Mouse (Mus musculus) heart, embryonic 16.5 days (tissue): ENCODE results near the gene Rin1. TPM values are rescaled to one million over a fixed set of nuclear protein-coding genes. Genes with fewer than 3 reads are reported as not detected.
A peak's percentile ranks its signal among the peaks of the same experiment; 100 is the strongest.

Source experiments
- ATAC-seq: fragments of 200-750 bp; cut with Nextera tagmentation; replicated peaks from 2 replicates; pipeline ENCODE4 v1.8.0; 2017; ENCODE audit warnings: moderate number of reproducible peaks; ENCODE audit not compliant: insufficient read depth, low FRiP score; ENCODE audit errors: extremely low read depth
- H3K27ac ChIP-seq: fragments of 300-500 bp; sonication (generic); 2 replicates; pipeline ENCODE4 v1.5.1; 2014; ENCODE audit warnings: mild to moderate bottlenecking, low read length, control low read depth, moderate library complexity
- H3K27me3 ChIP-seq: fragments of 300-500 bp; sonication (generic); 2 replicates; pipeline ENCODE4 v1.6.1; 2014; ENCODE audit warnings: low read length, mixed read lengths; ENCODE audit not compliant: control insufficient read depth, insufficient read depth
- H3K36me3 ChIP-seq: fragments of 300-500 bp; sonication (generic); 2 replicates; pipeline ENCODE4 v1.6.1; 2014; ENCODE audit not compliant: control insufficient read depth, insufficient read depth
- H3K4me1 ChIP-seq: fragments of 300-500 bp; sonication (generic); 2 replicates; pipeline ENCODE4 v1.6.1; 2014; ENCODE audit warnings: low read length, mixed read lengths; ENCODE audit not compliant: control insufficient read depth, insufficient read depth
- H3K4me2 ChIP-seq: fragments of 300-500 bp; sonication (generic); 2 replicates; pipeline ENCODE4 v1.6.1; 2014; ENCODE audit warnings: low read depth, mild to moderate bottlenecking, control low read depth, low read length
- H3K4me3 ChIP-seq: fragments of 300-500 bp; sonication (generic); 2 replicates; pipeline ENCODE4 v1.5.1; 2014; ENCODE audit warnings: mild to moderate bottlenecking, control low read depth, low read length
- H3K9ac ChIP-seq: fragments of 300-500 bp; sonication (generic); 2 replicates; pipeline ENCODE4 v1.6.1; 2014; ENCODE audit warnings: low read length, control low read depth
- H3K9me3 ChIP-seq: fragments of 300-500 bp; sonication (generic); replicated peaks from 2 replicates; pipeline ENCODE4 v1.6.1; 2016; ENCODE audit warnings: low read length; ENCODE audit not compliant: control insufficient read depth
- WGBS: fragments of 180-500 bp; shearing (Covaris S2); extraction: QIAGEN DNeasy Blood & Tissue Kit; methylation state at CpG from one replicate; pipeline ENCODE4 v1.1.7; 2014; 5-methylcytosine and 5-hydroxymethylcytosine counted together
- polyA plus RNA-seq: library from polyadenylated mRNA; unstranded; fragments of >200 nt; fragmentation: Nextera tagmentation; extraction: Ambion mirVana; gene quantifications from 2 replicates; pipeline ENCODE4 v1.2.1, GENCODE M21; 2015

The Rin1 gene
- polyA plus RNA-seq, 1 experiment from 2014 or later, result 1.8 TPM

DNA sequence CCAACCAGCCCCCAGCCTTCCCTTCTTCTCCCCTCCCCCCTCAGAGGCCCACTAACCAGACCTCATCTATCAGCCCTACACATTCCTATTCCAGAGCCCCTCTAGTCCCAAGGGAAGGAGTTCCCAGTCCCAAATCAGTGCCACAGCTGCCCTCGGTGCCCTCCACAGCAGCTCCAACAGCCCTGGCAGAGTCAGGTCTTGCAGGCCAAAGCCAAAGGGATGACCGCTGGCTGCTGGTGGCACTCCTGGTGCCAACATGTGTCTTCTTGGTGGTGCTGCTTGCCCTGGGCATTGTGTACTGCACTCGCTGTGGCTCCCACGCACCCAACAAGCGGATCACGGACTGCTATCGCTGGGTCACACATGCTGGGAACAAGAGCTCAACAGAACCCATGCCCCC lies 19.7 kb downstream of the Rin1 start:
- H3K4me3 ChIP-seq, result no peak overlapping the region
- ATAC-seq, result no peak
- peak overlapping the region; percentile 95 for H3K4me2 ChIP-seq
- no peak overlapping the region for H3K27ac ChIP-seq
- WGBS, result 77% methylated on average over 7 of the region's 7 CpGs
- H3K9ac ChIP-seq, result no peak overlapping the region
- peaks cover 22% of the 10 kb centered on the region for H3K27me3 ChIP-seq
- H3K36me3 ChIP-seq, result no peaks in the 10 kb centered on the region
- H3K9me3 ChIP-seq, result no peaks in the 10 kb centered on the region
- peaks cover 24% of the 10 kb centered on the region for H3K4me1 ChIP-seq

DNA sequence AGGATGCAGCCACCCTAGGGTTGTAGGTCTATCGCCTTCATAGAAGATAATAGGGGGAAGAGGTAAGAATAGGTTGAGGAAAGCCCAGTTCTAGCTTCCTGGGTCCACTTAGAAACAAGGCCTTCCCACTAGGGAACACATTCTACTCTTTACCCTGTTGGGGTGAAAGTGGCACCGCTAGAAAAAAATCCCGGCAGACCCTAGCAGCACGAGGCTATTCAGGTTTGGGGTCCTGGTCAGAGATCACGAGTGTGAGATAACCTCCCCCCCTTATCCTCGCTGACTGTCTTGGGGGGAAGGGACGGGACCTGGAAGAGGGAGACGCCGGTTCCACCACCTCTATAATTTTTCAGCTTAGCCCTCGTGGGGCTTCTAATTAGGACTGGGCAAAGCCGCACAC lies 20.8 kb downstream of the Rin1 start:
- peaks cover 24% of the 10 kb centered on the region for H3K4me1 ChIP-seq
- H3K9me3 ChIP-seq, result no peaks in the 10 kb centered on the region
- peak overlapping the region; percentile 69 for H3K9ac ChIP-seq
- peak overlapping the region; percentile 59 for H3K4me3 ChIP-seq
- H3K27me3 ChIP-seq, result peaks cover 22% of the 10 kb centered on the region
- ATAC-seq, result no peak
- WGBS, result 23% methylated on average over 11 of the region's 11 CpGs
- peak overlapping the region; percentile 65 for H3K4me2 ChIP-seq
- H3K36me3 ChIP-seq, result no peaks in the 10 kb centered on the region
- peak overlapping the region; percentile 43 for H3K27ac ChIP-seq

- H3K36me3 ChIP-seq, result no peaks in the 10 kb centered on the region
- H3K4me2 ChIP-seq, result peak overlapping the region; percentile 65
- H3K4me1 ChIP-seq, result peaks cover 23% of the 10 kb centered on the region
- WGBS, result 3% methylated on average over 40 of the region's 40 CpGs
- ATAC-seq, result peak; percentile 75
- peak overlapping the region; percentile 43 for H3K27ac ChIP-seq
- H3K4me3 ChIP-seq, result peak overlapping the region; percentile 59
- H3K9ac ChIP-seq, result peak overlapping the region; percentile 69
- no peaks in the 10 kb centered on the region for H3K9me3 ChIP-seq
- peaks cover 22% of the 10 kb centered on the region for H3K27me3 ChIP-seq
These were observed 21.5 kb downstream of the Rin1 start for GRCm38 (mm10) chr19:5071545-5072369.

- H3K27ac ChIP-seq, result peak overlapping the region; percentile 15; the same call in 1 of the 2 replicates
- H3K36me3 ChIP-seq, result no peaks in the 10 kb centered on the region
- 2% methylated on average over 20 of the region's 20 CpGs for WGBS
- no peak for ATAC-seq
- peaks cover 16% of the 10 kb centered on the region for H3K4me1 ChIP-seq
- H3K9ac ChIP-seq, result 0 out of 2 replicates have a peak overlapping the region, but pooled peaks have one; percentile 3
- peaks cover 22% of the 10 kb centered on the region for H3K27me3 ChIP-seq
- H3K4me2 ChIP-seq, result peak overlapping the region; percentile 65
- H3K9me3 ChIP-seq, result no peaks in the 10 kb centered on the region
- H3K4me3 ChIP-seq, result peak overlapping the region; percentile 59
These were observed 22.2 kb downstream of the Rin1 start for GRCm38 (mm10) chr19:5072389-5073019.

GRCm38 (mm10) chr19:5073028-5073427 lies 22.7 kb downstream of the Rin1 start:
- Histone ChIP-seq H3K27me3 (peaks cover 22% of the 10 kb centered on the region), H3K27ac (no peak overlapping the region), H3K36me3 (no peaks in the 10 kb centered on the region), H3K9ac (no peak overlapping the region), H3K9me3 (no peaks in the 10 kb centered on the region), H3K4me2 (peak overlapping the region; percentile 65), H3K4me3 (peak overlapping the region; percentile 59), H3K4me1 (peaks cover 14% of the 10 kb centered on the region)
- ATAC-seq, result no peak
- whole genome bisulfite sequencing, result under 1% methylated on average over 15 of the region's 15 CpGs

GRCm38 (mm10) chr19:5073518-5073917 lies 23.2 kb downstream of the Rin1 start:
- Histone ChIP-seq H3K9ac (no peak overlapping the region), H3K27ac (no peak overlapping the region), H3K9me3 (no peaks in the 10 kb centered on the region), H3K27me3 (peaks cover 21% of the 10 kb centered on the region), H3K4me2 (no peak overlapping the region), H3K4me3 (no peak overlapping the region), H3K36me3 (no peaks in the 10 kb centered on the region), H3K4me1 (peaks cover 9% of the 10 kb centered on the region)
- ATAC-seq, result no peak
- WGBS, result 32% methylated on average over 5 of the region's 5 CpGs

DNA sequence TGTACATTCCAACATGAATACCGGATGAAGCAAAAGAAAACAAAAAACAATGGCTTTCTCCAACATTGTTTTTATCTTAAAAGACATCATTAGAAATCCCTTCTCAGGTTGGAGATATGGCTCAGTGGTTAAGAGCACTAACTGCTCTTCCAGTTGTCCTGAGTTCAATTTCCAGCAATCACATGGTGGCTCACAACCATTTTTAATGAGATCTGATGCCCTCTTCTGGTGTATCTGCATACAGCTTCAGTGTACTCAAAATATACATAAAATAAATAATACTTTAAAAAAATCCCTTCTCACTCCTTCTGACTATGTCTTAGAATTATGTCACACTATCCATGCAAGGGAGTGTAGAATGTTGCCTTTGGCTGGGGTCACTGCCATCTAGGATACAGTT lies 29.0 kb downstream of the Rin1 start:
- WGBS, result 88% methylated on average over 1 of the region's 1 CpGs

GRCm38 (mm10) chr19:5082005-5082404 lies 31.7 kb downstream of the Rin1 start:
- Histone ChIP-seq H3K9me3 (no peaks in the 10 kb centered on the region), H3K36me3 (no peaks in the 10 kb centered on the region), H3K4me2 (no peak overlapping the region), H3K4me3 (no peak overlapping the region), H3K27me3 (peaks cover 62% of the 10 kb centered on the region), H3K9ac (no peak overlapping the region), H3K4me1 (peaks cover 3% of the 10 kb centered on the region), H3K27ac (no peak overlapping the region)
- no peak for ATAC-seq
- 65% methylated on average over 18 of the region's 18 CpGs for WGBS

More for the DNA sequence above, 29.0 kb downstream of the Rin1 start:
- Histone ChIP-seq H3K36me3 (no peaks in the 10 kb centered on the region), H3K27me3 (peaks cover 42% of the 10 kb centered on the region), H3K9ac (no peak overlapping the region), H3K9me3 (no peaks in the 10 kb centered on the region), H3K27ac (no peak overlapping the region), H3K4me3 (no peak overlapping the region), H3K4me1 (no peaks in the 10 kb centered on the region), H3K4me2 (no peak overlapping the region)
- no peak for ATAC-seq

DNA sequence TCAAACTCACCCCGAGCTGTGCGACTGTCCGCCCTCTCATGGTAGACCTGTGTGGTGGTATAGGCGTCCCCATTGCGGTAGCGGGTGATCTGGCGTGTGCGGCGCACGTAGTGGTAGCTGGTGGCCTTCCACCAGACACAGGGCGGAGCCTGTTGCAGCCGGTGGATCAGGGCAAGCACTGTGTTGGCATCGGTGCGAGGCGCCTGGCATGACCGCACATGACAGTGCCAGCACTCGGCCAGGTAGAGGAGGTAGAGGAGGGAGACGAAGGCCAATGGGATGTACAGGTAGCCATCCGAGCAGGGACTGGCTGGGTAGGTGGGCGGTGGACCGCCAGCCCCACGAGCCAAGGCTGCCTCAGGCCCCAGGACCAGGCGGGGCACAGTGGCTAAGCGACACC lies 32.3 kb downstream of the Rin1 start:
- no peak for ATAC-seq

More for the DNA sequence above, 32.3 kb downstream of the Rin1 start:
- Histone ChIP-seq H3K4me2 (no peak overlapping the region), H3K27ac (no peak overlapping the region), H3K4me1 (peaks cover 7% of the 10 kb centered on the region), H3K27me3 (peaks cover 62% of the 10 kb centered on the region), H3K36me3 (no peaks in the 10 kb centered on the region), H3K4me3 (no peak overlapping the region), H3K9me3 (no peaks in the 10 kb centered on the region), H3K9ac (no peak overlapping the region)
- WGBS, result 62% methylated on average over 24 of the region's 24 CpGs
